Mouse (Mus musculus): ENCODE data around the gene Capn1.

Capn1 gene

GRCm38 (mm10) chr19:6037695-6038094, 22.0 kb upstream of the Capn1 start:
- no peak for DNase-seq

GRCm38 (mm10) chr19:6035966-6036585, 20.4 kb upstream of the Capn1 start:
- DNase-seq: no peak

GRCm38 (mm10) chr19:6030520-6031280, 15.0 kb upstream of the Capn1 start:
- no peak for DNase-seq

- DNase-seq: no peak
Measured at GRCm38 (mm10) chr19:6029426-6029825, 13.7 kb upstream of the Capn1 start.

- DNase-seq: no peak
Measured at GRCm38 (mm10) chr19:6028991-6029390, 13.3 kb upstream of the Capn1 start.

- DNase-seq: no peak
Measured at GRCm38 (mm10) chr19:6023930-6024329, 8.2 kb upstream of the Capn1 start.

GRCm38 (mm10) chr19:6023059-6023458, 7.4 kb upstream of the Capn1 start:
- no peak for DNase-seq

GRCm38 (mm10) chr19:6020276-6020675, 4.6 kb upstream of the Capn1 start:
- DNase-seq: no peak

- DNase-seq: peak; percentile 93 to 94
Measured at GRCm38 (mm10) chr19:6018142-6019089, 2.7 kb upstream of the Capn1 start.

- DNase-seq: peak; percentile 15 to 24
Measured at GRCm38 (mm10) chr19:6016532-6016931, 835 bp upstream of the Capn1 start.

GRCm38 (mm10) chr19:6014991-6015510, 646 bp downstream of the Capn1 start:
- DNase-seq: peak; percentile 25 to 32

- no peak for DNase-seq
Measured at GRCm38 (mm10) chr19:6013691-6014090, 2.0 kb downstream of the Capn1 start.

- DNase-seq: no peak
Measured at GRCm38 (mm10) chr19:6009137-6009536, 6.6 kb downstream of the Capn1 start.

GRCm38 (mm10) chr19:6007013-6007412, 8.7 kb downstream of the Capn1 start:
- no peak for DNase-seq

GRCm38 (mm10) chr19:6005541-6005940, 10.2 kb downstream of the Capn1 start:
- no peak for DNase-seq

GRCm38 (mm10) chr19:5999969-6000368, 15.7 kb downstream of the Capn1 start:
- DNase-seq: no peak

- no peak for DNase-seq
Measured at GRCm38 (mm10) chr19:5998180-5998579, 17.5 kb downstream of the Capn1 start.

- DNase-seq: no peak
Measured at GRCm38 (mm10) chr19:5994711-5995110, 21.0 kb downstream of the Capn1 start.

- DNase-seq: no peak
Measured at GRCm38 (mm10) chr19:5992012-5992411, 23.7 kb downstream of the Capn1 start.

GRCm38 (mm10) chr19:5991467-5991866, 24.2 kb downstream of the Capn1 start:
- no peak for DNase-seq

GRCm38 (mm10) chr19:5990921-5991320, 24.8 kb downstream of the Capn1 start:
- no peak for DNase-seq

GRCm38 (mm10) chr19:5990033-5990432, 25.7 kb downstream of the Capn1 start:
- no peak for DNase-seq

- no peak for DNase-seq
Measured at GRCm38 (mm10) chr19:5989585-5989984, 26.1 kb downstream of the Capn1 start.

All from B cell, adult 2 months (primary cell).